Mouse (Mus musculus): ENCODE data around the gene Irf4.

The Irf4 gene

DNA sequence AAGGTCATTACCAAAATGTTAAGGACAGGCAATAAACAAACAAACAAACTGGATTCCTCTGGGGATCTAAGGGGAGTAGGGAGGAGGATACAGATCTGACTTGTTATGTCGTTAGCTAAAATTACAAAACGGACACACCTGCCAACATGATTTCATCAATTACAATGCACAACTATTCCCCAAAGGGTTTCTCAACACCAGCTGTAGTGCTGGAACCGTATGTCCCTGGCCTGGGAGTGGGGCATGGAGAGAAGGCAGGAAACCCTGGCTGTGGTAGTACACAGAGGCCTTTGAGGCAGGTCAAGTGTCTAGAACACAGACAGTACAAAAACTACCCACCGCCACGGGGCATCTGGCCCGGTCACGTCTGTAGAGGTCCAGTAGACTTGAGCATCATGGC is 60.2 kb downstream of the Irf4 start:
- DNase-seq = no peak

DNA sequence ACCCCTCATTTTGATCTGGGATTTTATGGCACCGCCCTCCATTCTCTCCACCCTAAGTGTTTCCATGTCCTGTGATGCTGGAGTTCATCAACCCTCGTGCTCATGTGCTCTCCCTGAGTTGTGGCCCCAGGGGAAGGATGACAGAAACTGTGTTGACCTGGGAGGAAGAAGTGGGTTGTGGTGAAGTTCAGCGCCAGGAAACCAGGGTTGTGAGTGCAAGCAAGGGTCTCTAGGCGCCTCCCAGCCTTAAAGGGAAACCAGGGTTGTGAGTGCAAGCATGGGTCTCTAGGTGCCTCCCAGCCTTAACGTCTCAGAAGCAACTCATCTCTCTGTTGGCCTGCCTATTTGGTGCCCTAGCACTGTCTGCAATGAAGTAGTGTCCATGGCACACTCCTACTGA is 64.4 kb downstream of the Irf4 start:
- no peak for DNase-seq

DNA sequence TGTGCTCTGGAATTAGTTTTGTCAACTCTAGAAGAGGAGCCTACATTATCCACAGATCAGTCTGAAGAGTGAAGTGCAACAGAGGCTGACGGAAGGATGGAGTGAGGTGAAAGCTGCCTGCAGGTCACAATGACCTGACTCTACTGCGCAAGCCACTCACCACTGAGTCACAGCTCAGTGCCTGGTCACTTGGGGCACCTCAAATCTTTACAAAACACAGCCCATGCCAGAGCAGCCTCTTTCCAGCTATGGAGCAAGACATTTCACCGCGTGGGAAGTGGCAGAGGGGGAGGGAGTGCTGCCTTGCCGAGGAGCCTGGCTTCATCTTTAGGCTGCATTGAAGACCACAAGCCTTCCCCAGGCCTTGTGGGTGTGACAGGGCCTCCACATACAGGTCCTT is 65.2 kb downstream of the Irf4 start:
- DNase-seq = no peak

All from spleen, adult 18-20 months (tissue).